Mouse (Mus musculus): ENCODE measurements around the gene Rnf225. TPM values are rescaled to one million over a fixed set of nuclear protein-coding genes. Genes with fewer than 3 reads are reported as not detected.
"Not testable (repeated sequence)": the region's sequence is repeated elsewhere in the genome, so short reads cannot be mapped to it uniquely, and the experiment has no call there.

The Rnf225 gene
- polyA plus RNA-seq, 1 experiment from 2014 or later = 0.77 TPM

DNA sequence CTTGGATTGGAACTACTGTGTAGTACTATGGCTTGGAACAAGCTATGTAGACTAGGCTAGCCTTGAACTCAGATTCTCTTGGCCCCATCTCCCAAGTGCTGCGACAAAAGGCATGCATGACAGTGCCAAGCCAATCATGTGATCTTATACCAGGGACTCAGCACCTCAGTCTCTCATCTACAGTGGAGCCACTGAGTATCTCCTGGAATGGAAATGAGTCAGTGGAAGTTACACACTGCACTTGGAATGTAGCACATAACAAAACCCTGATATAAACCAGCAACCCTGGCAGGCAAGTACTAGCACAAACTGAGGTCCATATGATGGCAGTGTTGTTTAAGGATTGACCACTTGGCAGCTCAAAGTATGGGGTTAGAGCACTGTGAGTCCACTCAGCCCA lies 22.1 kb upstream of the Rnf225 start:
- Histone ChIP-seq H3K4me2 (no peak overlapping the region), H3K36me3 (peaks cover 66% of the 10 kb centered on the region), H3K9me3 (replicated peaks) (no peaks in the 10 kb centered on the region), H3K4me3 (replicated peaks) (no peak overlapping the region), H3K27me3 (no peaks in the 10 kb centered on the region), H3K4me1 (peaks cover 5% of the 10 kb centered on the region), H3K27ac (no peak overlapping the region), H3K9ac (no peak overlapping the region)
- ATAC-seq (replicated peaks; ENCODE audit: low FRiP score) = no peak
- 93% methylated on average over 1 of the region's 1 CpGs for WGBS

DNA sequence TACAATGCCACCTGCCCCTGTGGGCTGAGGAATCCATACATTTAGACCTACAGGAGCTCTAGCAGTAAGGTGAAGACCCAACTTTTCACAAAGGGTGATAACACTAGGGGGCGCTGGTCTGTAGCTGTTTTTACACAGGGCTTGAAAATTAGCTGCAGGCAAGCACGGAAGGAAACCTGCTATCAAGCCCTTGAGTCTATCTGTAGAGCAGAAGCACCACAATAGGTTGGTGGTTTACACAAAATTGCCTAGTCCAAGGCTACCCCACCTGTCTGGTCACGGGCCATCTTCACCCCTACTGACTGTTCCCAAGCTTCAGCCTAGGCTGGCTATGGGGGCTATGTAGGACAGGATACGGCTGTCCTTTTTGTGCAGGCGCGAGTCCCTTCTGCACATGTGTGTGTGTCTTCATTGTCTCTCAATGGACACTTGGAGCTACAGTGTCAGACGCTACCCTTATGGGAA lies 17.7 kb upstream of the Rnf225 start:
- Histone ChIP-seq H3K27ac (peak overlapping the region; percentile 97), H3K4me2 (peak overlapping the region; percentile 60), H3K9ac (peak overlapping the region; percentile 65; the same call in 1 of the 2 replicates), H3K36me3 (peaks cover 48% of the 10 kb centered on the region), H3K4me1 (peaks cover 5% of the 10 kb centered on the region), H3K27me3 (no peaks in the 10 kb centered on the region), H3K9me3 (replicated peaks) (no peaks in the 10 kb centered on the region), H3K4me3 (replicated peaks) (peak overlapping the region; percentile 58)
- WGBS = 43% methylated on average over 7 of the region's 7 CpGs
- ATAC-seq (replicated peaks; ENCODE audit: low FRiP score) = peak; percentile 69

DNA sequence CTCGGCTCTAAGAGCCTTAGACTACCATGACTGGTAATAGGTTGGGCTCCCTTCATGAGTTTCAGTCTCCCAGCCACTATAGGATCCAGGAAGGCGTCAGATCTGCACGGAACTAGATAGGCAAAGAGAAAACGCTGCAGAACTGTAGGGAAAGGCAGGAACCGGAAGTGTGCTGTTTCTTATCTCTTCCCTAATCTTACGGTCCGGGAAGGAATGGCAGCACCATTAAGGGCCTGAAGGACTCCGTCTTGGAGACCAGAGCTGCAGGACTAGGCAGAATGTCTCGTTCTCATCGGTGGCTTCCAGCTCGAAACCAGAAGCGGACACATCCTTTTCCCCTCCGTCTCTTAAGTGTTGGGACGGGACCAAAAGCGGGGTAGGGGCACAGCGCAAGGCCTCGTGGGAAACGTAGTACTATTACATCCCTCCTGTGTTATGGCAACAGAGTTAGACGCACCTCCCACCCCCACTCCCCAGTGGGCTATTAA lies 17.0 kb upstream of the Rnf225 start:
- peak overlapping the region; percentile 58 for H3K4me3 ChIP-seq (replicated peaks)
- WGBS = 6% methylated on average over 19 of the region's 19 CpGs
- ATAC-seq (replicated peaks; ENCODE audit: low FRiP score) = peak; percentile 83
- no peaks in the 10 kb centered on the region for H3K27me3 ChIP-seq
- peak overlapping the region; percentile 97 for H3K27ac ChIP-seq
- peak overlapping the region; percentile 60 for H3K4me2 ChIP-seq
- H3K4me1 ChIP-seq = peaks cover 5% of the 10 kb centered on the region
- H3K9ac ChIP-seq = peak overlapping the region; percentile 65
- no peaks in the 10 kb centered on the region for H3K9me3 ChIP-seq (replicated peaks)
- H3K36me3 ChIP-seq = peaks cover 41% of the 10 kb centered on the region

- peaks cover 8% of the 10 kb centered on the region for H3K36me3 ChIP-seq
- no peak overlapping the region for H3K4me3 ChIP-seq (replicated peaks)
- peaks cover 5% of the 10 kb centered on the region for H3K4me1 ChIP-seq
- H3K27ac ChIP-seq = no peak overlapping the region
- H3K4me2 ChIP-seq = no peak overlapping the region
- H3K27me3 ChIP-seq = no peaks in the 10 kb centered on the region
- no peaks in the 10 kb centered on the region for H3K9me3 ChIP-seq (replicated peaks)
- H3K9ac ChIP-seq = no peak overlapping the region
- no peak for ATAC-seq (replicated peaks; ENCODE audit: low FRiP score)
Measured at GRCm38 (mm10) chr7:12913556-12913955, 13.7 kb upstream of the Rnf225 start.

- H3K4me2 ChIP-seq; H3K9me3 ChIP-seq (replicated peaks); H3K27me3 ChIP-seq; H3K27ac ChIP-seq; H3K9ac ChIP-seq; ATAC-seq (replicated peaks; ENCODE audit: low FRiP score); H3K4me3 ChIP-seq (replicated peaks): not testable (repeated sequence)
- peaks cover 24% of the 10 kb centered on the region for H3K4me1 ChIP-seq
- 88% methylated on average over 7 of the region's 8 CpGs for WGBS
- H3K36me3 ChIP-seq = peaks cover 26% of the 10 kb centered on the region
Measured at GRCm38 (mm10) chr7:12920495-12920894, 6.7 kb upstream of the Rnf225 start.

GRCm38 (mm10) chr7:12921318-12921704 lies 5.9 kb upstream of the Rnf225 start:
- Histone ChIP-seq H3K27me3 (no peaks in the 10 kb centered on the region), H3K4me2 (peak overlapping the region; percentile 87), H3K36me3 (peaks cover 34% of the 10 kb centered on the region), H3K4me3 (replicated peaks) (peak overlapping the region; percentile 78), H3K9me3 (replicated peaks) (no peaks in the 10 kb centered on the region), H3K27ac (peak overlapping the region; percentile 98), H3K4me1 (peaks cover 24% of the 10 kb centered on the region), H3K9ac (peak overlapping the region; percentile 85)
- ATAC-seq (replicated peaks; ENCODE audit: low FRiP score) = peak; percentile 17
- WGBS = 0% methylated on average over 3 of the region's 3 CpGs

DNA sequence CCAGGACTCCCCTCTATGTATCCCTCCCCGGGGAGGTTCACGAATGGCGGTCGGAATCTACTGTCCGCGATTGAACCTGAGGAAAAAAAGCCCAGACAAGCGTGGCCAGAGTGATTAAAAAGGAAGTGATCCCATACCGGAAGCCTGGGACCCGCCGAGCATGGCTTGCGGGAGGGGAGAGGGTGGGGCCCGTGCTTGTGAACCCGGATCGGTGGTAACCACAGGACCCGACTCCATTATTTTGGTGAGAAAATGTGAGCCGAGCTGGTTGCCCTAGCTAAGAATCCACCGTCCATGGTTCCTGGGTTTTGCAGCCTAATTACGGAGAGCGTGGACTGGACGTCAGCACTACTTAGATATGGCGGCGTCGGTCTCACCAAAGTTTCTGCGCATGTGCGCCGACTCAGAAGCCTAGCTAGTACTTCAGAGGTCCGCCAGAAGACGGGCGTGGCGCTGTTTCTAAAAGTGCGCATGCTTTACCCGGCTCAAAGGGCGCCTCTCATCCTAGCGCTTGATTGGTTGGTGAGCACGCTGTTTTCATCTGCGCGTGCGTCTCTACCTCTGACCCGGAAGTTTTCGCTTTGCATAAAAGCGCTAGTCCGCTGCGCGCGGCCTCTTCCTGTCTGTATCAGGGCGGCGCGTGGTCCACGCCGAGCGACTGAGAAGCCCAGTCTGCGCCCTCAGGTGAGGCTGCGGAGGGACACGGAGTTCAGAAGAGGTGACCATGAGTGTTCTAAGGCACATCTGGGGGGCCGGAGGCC lies 5.3 kb upstream of the Rnf225 start, which contains the start of gene Rps5:
Rps5 (plus strand) TSS at position 586 of the 761 bp plus-strand sequence.
- H3K9ac ChIP-seq = peak within 1 kb of the TSS; percentile 85
- peak; percentile 99 for ATAC-seq (replicated peaks; ENCODE audit: low FRiP score)
- H3K4me1 ChIP-seq = peaks cover 24% of the 10 kb centered on the region
- WGBS = under 1% methylated on average over 55 of the region's 55 CpGs
- 0 out of 2 replicates have a peak, but pooled peaks cover 2% of the 10 kb centered on the region for H3K27me3 ChIP-seq
- no peaks in the 10 kb centered on the region for H3K9me3 ChIP-seq (replicated peaks)
- H3K36me3 ChIP-seq = peaks cover 39% of the 10 kb centered on the region
- H3K4me2 ChIP-seq = peak within 1 kb of the TSS; percentile 87
- peak within 1 kb of the TSS; percentile 78 for H3K4me3 ChIP-seq (replicated peaks)
- peak within 1 kb of the TSS; percentile 98 for H3K27ac ChIP-seq

- ATAC-seq (replicated peaks; ENCODE audit: low FRiP score) = no peak
- H3K36me3 ChIP-seq = peaks cover 44% of the 10 kb centered on the region
- under 1% methylated on average over 8 of the region's 8 CpGs for WGBS
- peak overlapping the region; percentile 78 for H3K4me3 ChIP-seq (replicated peaks)
- H3K9ac ChIP-seq = peak overlapping the region; percentile 75
- H3K4me2 ChIP-seq = peak overlapping the region; percentile 87
- 0 out of 2 replicates have a peak, but pooled peaks cover 4% of the 10 kb centered on the region for H3K27me3 ChIP-seq
- peaks cover 31% of the 10 kb centered on the region for H3K4me1 ChIP-seq
- 0 out of 2 replicates have a peak overlapping the region, but pooled peaks have one; percentile 33 for H3K27ac ChIP-seq
- H3K9me3 ChIP-seq (replicated peaks) = no peaks in the 10 kb centered on the region
Measured at GRCm38 (mm10) chr7:12922729-12923128, 4.5 kb upstream of the Rnf225 start.

- H3K4me1 ChIP-seq = peaks cover 40% of the 10 kb centered on the region
- no peak for ATAC-seq (replicated peaks; ENCODE audit: low FRiP score)
Measured at GRCm38 (mm10) chr7:12926316-12926715, 900 bp upstream of the Rnf225 start.

GRCm38 (mm10) chr7:12927693-12928589 lies 725 bp downstream of the Rnf225 start:
- Histone ChIP-seq H3K36me3 (peaks cover 44% of the 10 kb centered on the region), H3K27me3 (peaks cover 15% of the 10 kb centered on the region), H3K4me2 (peak overlapping the region; percentile 70), H3K9ac (peak overlapping the region; percentile 47), H3K9me3 (replicated peaks) (no peaks in the 10 kb centered on the region), H3K27ac (0 out of 2 replicates have a peak overlapping the region, but pooled peaks have one; percentile 1), H3K4me3 (replicated peaks) (peak overlapping the region; percentile 41), H3K4me1 (peaks cover 38% of the 10 kb centered on the region)
- ATAC-seq (replicated peaks; ENCODE audit: low FRiP score) = peak; percentile 55
- 3% methylated on average over 65 of the region's 65 CpGs for WGBS

More at GRCm38 (mm10) chr7:12926316-12926715, 900 bp upstream of the Rnf225 start:
- Histone ChIP-seq H3K9me3 (replicated peaks) (no peaks in the 10 kb centered on the region), H3K36me3 (peaks cover 44% of the 10 kb centered on the region), H3K4me3 (replicated peaks) (no peak overlapping the region), H3K9ac (no peak overlapping the region), H3K4me2 (no peak overlapping the region), H3K27ac (no peak overlapping the region), H3K27me3 (peaks cover 15% of the 10 kb centered on the region)
- 84% methylated on average over 7 of the region's 7 CpGs for WGBS

- Histone ChIP-seq H3K36me3 (no peaks in the 10 kb centered on the region), H3K27ac (no peak overlapping the region), H3K4me3 (replicated peaks) (no peak overlapping the region), H3K9me3 (replicated peaks) (no peaks in the 10 kb centered on the region), H3K27me3 (0 out of 2 replicates have a peak, but pooled peaks cover 1% of the 10 kb centered on the region), H3K4me1 (no peaks in the 10 kb centered on the region), H3K9ac (no peak overlapping the region), H3K4me2 (no peak overlapping the region)
- ATAC-seq (replicated peaks; ENCODE audit: low FRiP score) = no peak
- WGBS = 78% methylated on average over 4 of the region's 4 CpGs
Measured at GRCm38 (mm10) chr7:12933615-12934140, 6.5 kb downstream of the Rnf225 start.

Data from kidney, embryonic 15.5 days (tissue).